ENCODE assay signal across 8 mouse cellular contexts in the genomic region with DNA sequence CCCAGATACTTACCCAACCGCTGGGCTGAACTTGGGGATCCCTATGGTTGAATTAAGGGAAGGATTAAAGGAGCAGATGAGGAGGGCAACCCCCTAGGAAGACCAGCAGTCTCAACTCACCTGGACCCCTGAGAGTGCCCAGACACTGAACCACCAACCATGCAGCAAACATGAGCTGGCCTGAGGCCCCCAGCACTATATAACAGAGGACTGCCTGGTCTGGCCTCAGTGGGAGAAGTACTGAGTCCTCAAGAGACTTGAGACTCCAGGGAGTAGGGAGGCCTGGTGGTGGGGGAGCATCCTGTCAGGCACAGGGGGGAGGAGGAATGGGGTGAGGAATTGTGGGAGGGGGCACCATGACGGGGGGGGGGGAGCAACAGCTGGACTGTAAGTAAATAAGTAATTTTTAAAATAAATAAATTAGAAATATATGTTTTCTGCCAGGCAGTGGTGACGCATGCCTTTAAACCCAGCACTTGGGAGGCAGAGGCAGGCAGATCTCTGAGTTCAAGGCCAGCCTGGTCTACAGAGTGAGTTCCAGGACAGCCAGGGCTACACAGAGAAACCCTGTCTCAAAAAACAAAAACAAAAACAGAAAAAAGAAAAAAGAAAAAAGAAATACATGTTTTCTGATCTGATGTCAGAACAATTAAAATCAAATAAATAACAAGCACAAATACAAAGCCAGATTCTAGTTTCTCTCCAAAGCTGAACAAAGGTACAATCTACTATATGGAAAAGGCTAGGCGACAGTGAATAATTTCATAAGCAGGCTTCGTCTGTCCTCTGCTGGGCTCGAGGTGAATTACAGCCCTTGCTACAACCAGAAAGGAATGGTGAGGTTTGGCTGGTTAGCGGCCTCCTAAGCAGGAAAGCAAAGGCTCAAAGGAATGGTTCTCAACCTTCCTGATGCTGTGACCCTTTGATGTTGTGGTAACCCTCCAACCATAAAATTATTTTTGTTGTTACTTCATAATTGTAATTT. TPM values are rescaled to one million over a fixed set of nuclear protein-coding genes. Genes with fewer than 3 reads are reported as not detected.
DNase-seq lines count a peak whose midpoint lies in the region; ATAC-seq and TF ChIP-seq lines count a peak whose summit lies in the region.

No protein-coding gene starts in this region.

- no peaks in the 10 kb centered on the region for H3K9me3 ChIP-seq in intestine, embryonic 15.5 days
- no peaks in the 10 kb centered on the region for H3K9me3 ChIP-seq in midbrain, embryonic 11.5 days (ENCODE audit: control insufficient read depth, low read length)
- H3K9me3 ChIP-seq in stomach, embryonic 14.5 days (ENCODE audit: control insufficient read depth, low read depth, low read length): no peaks in the 10 kb centered on the region

- H3K36me3 ChIP-seq in intestine, embryonic 15.5 days: no peaks in the 10 kb centered on the region
- no peaks in the 10 kb centered on the region for H3K36me3 ChIP-seq in midbrain, embryonic 11.5 days (ENCODE audit: control insufficient read depth, insufficient read depth, low read length)
- no peaks in the 10 kb centered on the region for H3K36me3 ChIP-seq in stomach, embryonic 14.5 days (ENCODE audit: control insufficient read depth, insufficient read depth, low read length)

- no peak overlapping the region for H3K27ac ChIP-seq in cerebellum, adult 2 months (ENCODE audit: insufficient read depth, low read length)
- H3K27ac ChIP-seq in intestine, embryonic 15.5 days: no peak overlapping the region
- no peak overlapping the region for H3K27ac ChIP-seq in midbrain, embryonic 11.5 days (ENCODE audit: low read depth, low read length)
- no peak overlapping the region for H3K27ac ChIP-seq in stomach, embryonic 14.5 days (ENCODE audit: low read length)

- no peak for TF ChIP-seq POLR2A in cerebellum, adult 2 months (IDR thresholded peaks at IDR 0.05; ENCODE audit: borderline replicate concordance, insufficient read depth, low read length)

- H3K27me3 ChIP-seq in cerebellum, adult 2 months (ENCODE audit: control insufficient read depth, insufficient read depth, low read length): no peaks in the 10 kb centered on the region
- H3K27me3 ChIP-seq in intestine, embryonic 15.5 days (replicated peaks): no peaks in the 10 kb centered on the region
- no peaks in the 10 kb centered on the region for H3K27me3 ChIP-seq in midbrain, embryonic 11.5 days (ENCODE audit: control insufficient read depth, insufficient read depth, low read length)
- H3K27me3 ChIP-seq in stomach, embryonic 14.5 days (ENCODE audit: control insufficient read depth, insufficient read depth, low read length): no peaks in the 10 kb centered on the region

- no peak overlapping the region for H3K4me3 ChIP-seq in cerebellum, adult 2 months (replicated peaks; ENCODE audit: insufficient read depth, low read depth, low read length)
- H3K4me3 ChIP-seq in intestine, embryonic 15.5 days (replicated peaks): no peak overlapping the region
- H3K4me3 ChIP-seq in midbrain, embryonic 11.5 days (ENCODE audit: low read depth, low read length): no peak overlapping the region
- H3K4me3 ChIP-seq in stomach, embryonic 14.5 days (ENCODE audit: low read depth, low read length): no peak overlapping the region

- WGBS in cerebellum, adult 2 months: 47% methylated on average over 7 of the region's 7 CpGs
- WGBS in intestine, embryonic 15.5 days: 43% methylated on average over 7 of the region's 7 CpGs
- WGBS in midbrain, embryonic 11.5 days: 45% methylated on average over 7 of the region's 7 CpGs
- WGBS in stomach, embryonic 14.5 days: 42% methylated on average over 7 of the region's 7 CpGs

- H3K9ac ChIP-seq in intestine, embryonic 15.5 days: no peak overlapping the region
- no peak overlapping the region for H3K9ac ChIP-seq in midbrain, embryonic 11.5 days (ENCODE audit: low read length)
- no peak overlapping the region for H3K9ac ChIP-seq in stomach, embryonic 14.5 days (replicated peaks; ENCODE audit: low read depth, low read length)

- ATAC-seq in cerebellum, adult (ENCODE audit: insufficient number of reproducible peaks, low FRiP score, low TSS enrichment): no peak
- peak; percentile 54 for ATAC-seq in intestine, embryonic 15.5 days
- peak; percentile 75 for ATAC-seq in midbrain, embryonic 11.5 days (ENCODE audit: low FRiP score)
- peak; percentile 66 for ATAC-seq in stomach, embryonic 14.5 days (ENCODE audit: insufficient number of reproducible peaks, insufficient read depth, low FRiP score, low read depth)

- TF ChIP-seq CTCF in cerebellum, adult 2 months (IDR thresholded peaks at IDR 0.05; ENCODE audit: borderline replicate concordance, insufficient read depth, low read depth, low read length): peak; percentile 84

- DNase-seq in cerebellum, adult 2 months: peak; percentile 32 to 52
- DNase-seq in c-Kit-positive CD71-positive TER-119-negative erythroid progenitor cells, embryonic 14.5 days (ENCODE audit: low read depth): peak; percentile 31
- peak; percentile 25 to 66 for DNase-seq in frontal cortex, postnatal 10 days (ENCODE audit: low spot score in 2 of 2)
- DNase-seq in left cerebral cortex, postnatal 14 days (ENCODE audit: low spot score in 2 of 2): peak; percentile 78 to 84
- peak; percentile 95 for DNase-seq in midbrain, embryonic 11.5 days (ENCODE audit: low spot score, missing footprints)

- no peaks in the 10 kb centered on the region for H3K4me1 ChIP-seq in cerebellum, adult 2 months (ENCODE audit: control insufficient read depth, insufficient read depth, low read length)
- H3K4me1 ChIP-seq in intestine, embryonic 15.5 days (replicated peaks): 0 out of 2 replicates have a peak, but pooled peaks cover 2% of the 10 kb centered on the region
- no peaks in the 10 kb centered on the region for H3K4me1 ChIP-seq in midbrain, embryonic 11.5 days (ENCODE audit: control insufficient read depth, insufficient read depth, low read length)
- no peaks in the 10 kb centered on the region for H3K4me1 ChIP-seq in stomach, embryonic 14.5 days (ENCODE audit: control insufficient read depth, insufficient read depth, low read length)

- H3K4me2 ChIP-seq in intestine, embryonic 15.5 days (replicated peaks): no peak overlapping the region
- no peak overlapping the region for H3K4me2 ChIP-seq in midbrain, embryonic 11.5 days
- no peak overlapping the region for H3K4me2 ChIP-seq in stomach, embryonic 14.5 days (replicated peaks; ENCODE audit: low read depth, low read length)

- intact Hi-C loops in left cerebral cortex, postnatal 14 days (cut with DNase I): loop anchor here (1.0 to 2.0 kb wide), 2 partner anchors 142 to 180 kb away; no protein-coding TSS in a partner anchor

RNA-seq across cellular contexts. Expression of a gene that starts 55.4 kb away (rescaled TPM):
- 96.3 and 99.8 TPM in 2 replicates for polyA plus RNA-seq in cerebellum, adult 2 months (2012; rRNA removed)
- 42.6 and 43.9 TPM in 2 replicates for polyA plus RNA-seq in intestine, embryonic 15.5 days (2015; fragmentation: Nextera tagmentation; extraction: Ambion mirVana)
- total RNA-seq in left cerebral cortex, postnatal 14 days (2021): 10 to 100 TPM; 64.0 to 65.9 TPM
- 40.9 and 44.3 TPM in 2 replicates for polyA plus RNA-seq in midbrain, embryonic 11.5 days (2014; fragmentation: Nextera tagmentation; extraction: Ambion mirVana)
- polyA plus RNA-seq in stomach, embryonic 14.5 days (2014; fragmentation: Nextera tagmentation; extraction: Ambion mirVana): 42.4 and 42.8 TPM in 2 replicates

Comparison
In these comparisons a context has a peak if more than half of its experiments do, and no peak if none do; other contexts are left out.
1. DNase-seq: peak in every context shown above with its lines; median percentile 95 in midbrain, embryonic 11.5 days; 81 in left cerebral cortex, postnatal 14 days; 46 in frontal cortex, postnatal 10 days; 42 in cerebellum, adult 2 months; 31 in c-Kit-positive CD71-positive TER-119-negative erythroid progenitor cells, embryonic 14.5 days.